Mouse (Mus musculus) heart, adult 2 months (tissue): ENCODE data around the gene Mlph.

ENCODE experiments used
- CTCF ChIP-seq: fragments of 200-600 bp; IDR thresholded peaks from 2 replicates; pipeline ENCODE4 v1.8.1; 2022; ENCODE audit warnings: antibody characterized with exemption, mild to moderate bottlenecking, moderate library complexity
- EP300 ChIP-seq: fragments of 200-500 bp; IDR thresholded peaks from 2 replicates; pipeline ENCODE4 v1.6.1; 2011; ENCODE audit warnings: low read depth, low read length, control low read depth; ENCODE audit not compliant: insufficient read depth
- POLR2A ChIP-seq: fragments of 200-500 bp; IDR thresholded peaks from 2 replicates; pipeline ENCODE4 v1.6.1; 2011; ENCODE audit warnings: mild to moderate bottlenecking, low read depth, low read length, control low read depth; ENCODE audit not compliant: insufficient read depth

DNA sequence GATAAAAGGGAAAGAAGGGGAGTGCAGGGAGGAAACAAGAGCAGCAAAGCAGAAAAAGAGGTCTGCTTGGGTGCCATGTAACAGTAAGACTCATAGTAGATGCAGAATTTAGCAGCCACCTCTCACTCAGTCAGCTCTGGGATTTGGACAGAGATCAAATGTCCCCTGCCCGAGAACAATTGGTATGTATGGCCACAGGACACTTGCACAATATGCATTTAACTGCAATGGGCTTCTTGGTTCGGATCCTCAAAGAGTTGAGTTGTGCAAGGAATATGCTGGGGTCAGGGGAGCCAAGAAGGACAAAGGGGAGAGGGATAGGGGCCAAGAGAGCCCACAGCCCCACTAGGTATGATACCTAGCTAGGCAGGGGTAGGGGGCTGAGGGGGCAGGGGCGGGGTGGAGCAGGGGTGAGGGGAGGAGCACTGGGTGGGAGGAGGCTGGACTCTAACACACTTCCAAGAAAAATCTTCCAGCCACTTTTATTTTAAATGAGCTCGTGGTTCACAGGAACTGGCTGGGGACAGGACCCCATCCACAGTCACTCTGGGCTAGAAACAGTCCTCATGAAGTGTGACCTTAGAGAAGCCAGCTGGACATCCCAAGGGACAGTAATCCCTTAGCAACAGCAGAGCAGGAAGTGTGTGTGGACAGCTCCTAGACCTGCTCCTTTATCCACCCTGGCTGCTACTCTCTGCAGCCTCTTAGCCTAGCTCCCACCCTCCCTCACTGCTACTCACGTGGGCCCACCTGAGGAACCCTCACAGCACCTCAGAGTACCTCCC lies 38.2 kb upstream of the Mlph start:
- TF ChIP-seq POLR2A = no peak
- no peak for TF ChIP-seq CTCF
- TF ChIP-seq EP300 = no peak
